Mouse (Mus musculus) adrenal gland, postnatal 10 days (tissue): ENCODE results near the gene Fxyd1. TPM values are rescaled to one million over a fixed set of nuclear protein-coding genes. Genes with fewer than 3 reads are reported as not detected.
A peak's percentile ranks its signal among the peaks of the same experiment; 100 is the strongest.

Experiments
- DNase-seq: peaks from one replicate; pipeline ENCODE4 v3.0.0; 2021; ENCODE audit warnings: mixed read lengths
- microRNA-seq: library from miRNA; unstranded; fragments of <30 nt; microRNA quantifications from one replicate; pipeline ENCODE4 v1.2.0, GENCODE M21; 2021
- total RNA-seq, 2 experiments: library from RNA; stranded (reverse); gene quantifications; 2 replicates each; pipeline ENCODE4 v1.2.3; 2021

Gene Fxyd1
- total RNA-seq, 2 experiments from 2014 or later = 353 to 358 TPM

DNA sequence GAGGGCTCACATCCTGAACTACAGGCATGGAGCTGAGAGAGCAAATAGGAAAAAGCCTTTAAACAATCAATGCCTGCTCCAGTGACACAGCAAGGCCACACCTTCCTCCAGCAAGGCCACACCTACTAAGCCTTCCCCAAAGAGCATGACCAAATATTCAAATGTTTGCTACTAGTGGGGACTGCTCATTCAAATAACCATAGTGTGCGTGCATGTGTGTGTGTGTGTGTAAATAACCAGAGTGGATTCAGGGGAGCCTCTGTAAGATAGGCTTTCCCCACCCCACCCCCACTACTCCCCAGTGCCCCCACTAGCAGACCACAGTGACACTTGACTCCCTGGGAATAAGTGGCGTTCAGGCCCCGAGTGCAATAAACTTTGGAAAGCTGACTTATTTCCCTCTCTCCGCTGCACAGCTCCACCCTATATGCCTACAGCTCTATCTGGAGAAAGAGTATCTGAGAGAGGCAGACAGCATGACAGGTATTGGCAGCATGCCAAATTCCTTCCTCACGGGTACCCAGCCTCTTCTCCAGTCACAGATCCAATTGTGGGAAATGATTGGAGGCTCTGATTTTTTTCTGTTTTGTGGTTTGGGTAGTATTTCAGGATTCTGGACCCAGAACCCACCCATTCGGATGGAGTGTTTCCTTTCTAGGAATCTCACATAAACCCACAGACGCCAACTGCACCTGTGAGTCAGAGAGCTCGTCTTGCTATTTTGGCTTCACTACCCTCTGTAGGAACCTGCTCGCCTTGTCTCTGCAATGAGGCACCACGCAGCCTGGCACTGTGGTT, 39.7 kb downstream of the Fxyd1 start:
- DNase-seq = peak; percentile 54

DNA sequence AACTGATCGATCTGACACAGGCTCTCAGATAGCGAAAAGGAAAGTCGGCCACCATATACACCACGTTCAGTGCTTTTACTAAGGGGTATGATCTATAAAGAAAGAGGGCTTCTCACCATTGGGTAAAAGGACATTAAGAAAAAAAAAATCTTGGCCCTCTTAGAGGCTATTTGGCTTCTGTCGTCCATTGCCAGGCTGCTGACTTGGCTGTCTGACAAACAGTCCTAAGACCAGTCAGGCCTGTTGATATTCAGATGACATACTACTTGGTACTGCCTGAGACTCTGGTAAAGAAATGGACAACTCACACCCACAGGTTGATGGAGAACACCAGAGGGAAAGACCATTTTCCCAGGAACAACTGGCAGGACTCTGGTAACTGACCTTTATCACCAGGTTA, 44.0 kb downstream of the Fxyd1 start:
- no peak for DNase-seq

DNA sequence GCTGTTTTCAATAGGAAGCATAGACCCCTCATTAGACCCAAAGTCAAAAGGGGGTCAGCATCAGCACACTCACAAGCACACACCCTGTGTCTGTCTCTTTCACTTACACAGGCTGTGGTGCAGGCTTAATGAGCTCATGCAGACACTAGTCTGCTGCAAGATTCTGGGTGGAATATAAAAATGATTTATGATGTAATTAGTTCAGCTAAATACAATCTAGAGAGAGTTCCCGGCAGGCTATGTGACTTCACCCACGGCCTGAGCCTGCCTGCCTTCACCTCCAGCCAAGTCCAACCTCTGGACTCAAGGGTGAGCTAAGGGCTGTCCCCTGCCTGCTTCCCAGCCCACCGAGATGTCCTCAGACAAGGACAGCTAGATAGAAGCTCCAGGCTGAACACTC, 48.1 kb downstream of the Fxyd1 start:
- no peak for DNase-seq

GRCm38 (mm10) chr7:31008175-31008574, 48.8 kb downstream of the Fxyd1 start:
- no peak for DNase-seq

DNA sequence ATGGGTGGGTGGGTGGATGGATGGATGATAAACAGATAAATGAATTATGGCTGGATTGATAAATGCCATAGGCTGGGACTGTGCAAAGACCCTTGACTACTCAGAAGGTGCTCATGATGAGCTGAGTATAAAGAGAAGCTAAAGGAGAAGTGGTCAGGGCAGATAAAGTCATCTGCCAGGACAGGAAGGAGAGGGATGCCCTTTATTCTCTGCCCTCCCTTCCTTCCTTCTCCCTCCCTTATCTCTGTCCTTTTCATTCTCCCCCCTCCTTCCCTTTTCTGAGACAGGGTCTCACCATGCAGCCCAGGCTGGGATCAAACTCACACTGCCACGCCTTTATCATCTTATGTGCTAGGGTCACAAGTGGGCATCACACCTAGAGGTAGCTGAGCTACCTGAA, 49.2 kb downstream of the Fxyd1 start:
- no peak for DNase-seq

- DNase-seq = no peak
These were observed 54.3 kb downstream of the Fxyd1 start for GRCm38 (mm10) chr7:31002650-31003049.

Small RNAs within 50 kb of the gene (microRNA-seq; reads per million reads assigned to microRNA genes)
- gene Mir7050 = not detected

Other genes starting within 250 kb of the Fxyd1 start
- gene Ffar2, start 233.4 kb downstream of the Fxyd1 start, total RNA-seq = 1 to 10 TPM in 1 of 2 experiments, under 1 TPM in 1; 0.94 to 1.7 TPM
- under 1 TPM; 0.27 to 0.88 TPM for gene Ffar3, start 201.0 kb downstream of the Fxyd1 start, total RNA-seq
- under 1 TPM; 0.09 to 0.12 TPM for gene Ffar1, start 195.6 kb downstream of the Fxyd1 start, total RNA-seq
- 1 to 10 TPM; 3.3 to 5.1 TPM for gene Cd22, start 176.9 kb downstream of the Fxyd1 start, total RNA-seq
- gene Mag, start 142.3 kb downstream of the Fxyd1 start, total RNA-seq = under 1 TPM; 0.45 to 0.58 TPM
- 1 to 10 TPM in 1 of 2 experiments, not detected in 1; 1.1 TPM for gene Hamp2, start 132.5 kb downstream of the Fxyd1 start, total RNA-seq
- 1 to 10 TPM in 1 of 2 experiments, under 1 TPM in 1; 0.88 to 1.3 TPM for gene Hamp, start 113.2 kb downstream of the Fxyd1 start, total RNA-seq
- gene Usf2, start 100.4 kb downstream of the Fxyd1 start, total RNA-seq = 100 to 1,000 TPM; 105 to 108 TPM
- 10 to 100 TPM; 11.2 to 21.6 TPM for gene Lsr, start 83.7 kb downstream of the Fxyd1 start, total RNA-seq
- under 1 TPM; 0.39 to 0.63 TPM for gene Fam187b, start 83.4 kb downstream of the Fxyd1 start, total RNA-seq
- gene Fxyd5, start 14.7 kb downstream of the Fxyd1 start, total RNA-seq = 10 to 100 TPM; 39.1 to 42.0 TPM
- gene Fxyd7, start 5.7 kb downstream of the Fxyd1 start, total RNA-seq = 10 to 100 TPM in 1 of 2 experiments, 1 to 10 TPM in 1; 7.5 to 18.2 TPM
- 1 to 10 TPM; 6.1 to 7.0 TPM for gene Lgi4, start 2.1 kb upstream of the Fxyd1 start, total RNA-seq
- gene Fxyd3, start 19.5 kb upstream of the Fxyd1 start, total RNA-seq = 1 to 10 TPM; 4.0 to 5.6 TPM
- gene Hpn, start 58.1 kb upstream of the Fxyd1 start, total RNA-seq = 10 to 100 TPM; 25.1 to 65.2 TPM
- gene Scn1b, start 69.8 kb upstream of the Fxyd1 start, total RNA-seq = 10 to 100 TPM; 15.7 to 39.2 TPM
- gene Gramd1a, start 98.7 kb upstream of the Fxyd1 start, total RNA-seq = 10 to 100 TPM; 39.4 to 60.0 TPM
- not detected for gene Scgb2b2, start 233.3 kb upstream of the Fxyd1 start, total RNA-seq
- not detected for gene Scgb1b2, start 234.6 kb upstream of the Fxyd1 start, total RNA-seq